ENCODE assay signal across 24 mouse cellular contexts in genomic region chr9:40177017-40177416, GRCm38 (mm10). TPM values are rescaled to one million over a fixed set of nuclear protein-coding genes. Genes with fewer than 3 reads are reported as not detected.
A peak's percentile ranks its signal among the peaks of the same experiment; 100 is the strongest.
DNase-seq lines count a peak whose midpoint lies in the region; ATAC-seq and TF ChIP-seq lines count a peak whose summit lies in the region.
"Had no signal": no experiment of that assay in that cellular context is flagged by ENCODE, and none has a peak within 500 bp of the region (broad histone marks: within the 10 kb centered on the region; RNA-seq: fewer than 3 reads in every experiment).

No protein-coding gene starts in this region.

- no peaks in the 10 kb centered on the region for H3K9me3 ChIP-seq in kidney, embryonic 14.5 days (ENCODE audit: control insufficient read depth, low read length)
- H3K9me3 ChIP-seq in kidney, postnatal 0 days (replicated peaks; ENCODE audit: low read length) = no peaks in the 10 kb centered on the region
- no peaks in the 10 kb centered on the region for H3K9me3 ChIP-seq in kidney, embryonic 16.5 days (ENCODE audit: low read length)
- H3K9me3 ChIP-seq: embryonic facial prominence, embryonic 10.5 days; embryonic facial prominence, embryonic 12.5 days; forebrain, embryonic 13.5 days; forebrain, embryonic 15.5 days had no signal

- no peak for TF ChIP-seq CTCF in kidney, postnatal 0 days (IDR thresholded peaks at IDR 0.05; ENCODE audit: low read depth)

- no peak overlapping the region for H3K27ac ChIP-seq in kidney, embryonic 14.5 days (ENCODE audit: low read depth, low read length)
- H3K27ac ChIP-seq in kidney, postnatal 0 days = no peak overlapping the region
- no peak overlapping the region for H3K27ac ChIP-seq in kidney, embryonic 16.5 days (ENCODE audit: low read length)
- H3K27ac ChIP-seq: embryonic facial prominence, embryonic 10.5 days; embryonic facial prominence, embryonic 12.5 days; forebrain, embryonic 13.5 days; forebrain, embryonic 15.5 days had no signal

- H3K4me2 ChIP-seq in kidney, embryonic 14.5 days (replicated peaks; ENCODE audit: low read depth, low read length) = no peak overlapping the region
- no peak overlapping the region for H3K4me2 ChIP-seq in kidney, postnatal 0 days (ENCODE audit: low read length)
- H3K4me2 ChIP-seq in kidney, embryonic 16.5 days (replicated peaks; ENCODE audit: low read depth, low read length) = no peak overlapping the region
- H3K4me2 ChIP-seq: embryonic facial prominence, embryonic 12.5 days; forebrain, embryonic 13.5 days; forebrain, embryonic 15.5 days had no signal

- no peaks in the 10 kb centered on the region for H3K36me3 ChIP-seq in kidney, embryonic 14.5 days (ENCODE audit: control insufficient read depth, insufficient read depth, low read length)
- no peaks in the 10 kb centered on the region for H3K36me3 ChIP-seq in kidney, postnatal 0 days (ENCODE audit: insufficient read depth, low read length)
- no peaks in the 10 kb centered on the region for H3K36me3 ChIP-seq in kidney, embryonic 16.5 days (ENCODE audit: insufficient read depth, low read length)
- H3K36me3 ChIP-seq: embryonic facial prominence, embryonic 10.5 days; embryonic facial prominence, embryonic 12.5 days; forebrain, embryonic 15.5 days had no signal

- H3K9ac ChIP-seq in kidney, embryonic 14.5 days (ENCODE audit: low read depth, low read length) = no peak overlapping the region
- no peak overlapping the region for H3K9ac ChIP-seq in kidney, postnatal 0 days (ENCODE audit: low read depth, low read length)
- no peak overlapping the region for H3K9ac ChIP-seq in kidney, embryonic 16.5 days (replicated peaks; ENCODE audit: low read length)
- H3K9ac ChIP-seq: embryonic facial prominence, embryonic 12.5 days; forebrain, embryonic 13.5 days; forebrain, embryonic 15.5 days had no signal

- DNase-seq in kidney, adult 9 months = peak; percentile 41
- peak; percentile 43 for DNase-seq in kidney, postnatal 0 days (ENCODE audit: low spot score)
- DNase-seq in kidney, postnatal 36 days = peak; percentile 10 to 46
- no peak for DNase-seq in kidney, postnatal 10 days
- no peak for DNase-seq in frontal cortex, postnatal 10 days (ENCODE audit: low spot score in 2 of 2)
- DNase-seq: adrenal gland, adult 8-10 months; adrenal gland, postnatal 14 days; adrenal gland, postnatal 36 days; cerebellum, adult 11-12 months; cerebellum, adult 2 months; cerebellum, adult 9-10 months; cerebellum, postnatal 10 days; cerebellum, postnatal 25 days had no signal

- no peak for ATAC-seq in kidney, embryonic 14.5 days (ENCODE audit: low FRiP score, low TSS enrichment)
- peak; percentile 71; the same call in 1 of the 2 replicates for ATAC-seq in kidney, postnatal 0 days (replicated peaks; ENCODE audit: low FRiP score, low read depth)
- ATAC-seq in kidney, embryonic 16.5 days (ENCODE audit: low FRiP score, low TSS enrichment) = no peak; the same call in 1 of the 2 replicates
- ATAC-seq: activated CD4-positive, CD25-positive, alpha-beta regulatory T cell, adult 4 months; forebrain, embryonic 13.5 days; forebrain, embryonic 15.5 days had no signal

- H3K27me3 ChIP-seq in kidney, embryonic 14.5 days (ENCODE audit: control insufficient read depth, insufficient read depth, low read length) = no peaks in the 10 kb centered on the region
- H3K27me3 ChIP-seq in kidney, postnatal 0 days (ENCODE audit: insufficient read depth, low read length) = no peaks in the 10 kb centered on the region
- H3K27me3 ChIP-seq in kidney, embryonic 16.5 days (ENCODE audit: insufficient read depth, low read length) = no peaks in the 10 kb centered on the region
- H3K27me3 ChIP-seq: embryonic facial prominence, embryonic 12.5 days; forebrain, embryonic 13.5 days; forebrain, embryonic 15.5 days had no signal

- no peak overlapping the region for H3K4me3 ChIP-seq in kidney, embryonic 14.5 days (ENCODE audit: low read length)
- no peak overlapping the region for H3K4me3 ChIP-seq in kidney, postnatal 0 days (replicated peaks; ENCODE audit: low read depth, low read length)
- H3K4me3 ChIP-seq in kidney, embryonic 16.5 days (ENCODE audit: low read length) = no peak overlapping the region
- H3K4me3 ChIP-seq: embryonic facial prominence, embryonic 10.5 days; embryonic facial prominence, embryonic 12.5 days; forebrain, embryonic 13.5 days; forebrain, embryonic 15.5 days had no signal

- 73% methylated on average over 6 of the region's 6 CpGs for WGBS in kidney, embryonic 14.5 days
- 57% methylated on average over 6 of the region's 6 CpGs for WGBS in kidney, postnatal 0 days
- 60% methylated on average over 6 of the region's 6 CpGs for WGBS in kidney, embryonic 16.5 days

- no peaks in the 10 kb centered on the region for H3K4me1 ChIP-seq in kidney, embryonic 14.5 days (ENCODE audit: control insufficient read depth, insufficient read depth, low read length)
- H3K4me1 ChIP-seq in kidney, postnatal 0 days (replicated peaks; ENCODE audit: insufficient read depth, low read length) = 0 out of 2 replicates have a peak, but pooled peaks cover 4% of the 10 kb centered on the region
- no peaks in the 10 kb centered on the region for H3K4me1 ChIP-seq in kidney, embryonic 16.5 days (ENCODE audit: insufficient read depth, low read length)
- H3K4me1 ChIP-seq: embryonic facial prominence, embryonic 10.5 days; embryonic facial prominence, embryonic 12.5 days; forebrain, embryonic 13.5 days; forebrain, embryonic 15.5 days had no signal

RNA-seq across cellular contexts. Expression of gene Olfr986, which starts 3.7 kb away (rescaled TPM):
- polyA plus RNA-seq in kidney, embryonic 14.5 days (2014; fragmentation: Nextera tagmentation; extraction: Ambion mirVana) = not detected in 2 replicates
- 0.06 TPM in 1 of 2 replicates, not detected in the other for polyA plus RNA-seq in kidney, postnatal 0 days (2015; fragmentation: Nextera tagmentation; extraction: Ambion mirVana)
- not detected in 2 replicates for polyA plus RNA-seq in kidney, embryonic 16.5 days (2015; fragmentation: Nextera tagmentation; extraction: Ambion mirVana)
- polyA plus RNA-seq: C2C12; cerebellum, adult 2 months; cortical plate, adult 2 months; embryonic facial prominence, embryonic 10.5 days; embryonic facial prominence, embryonic 14.5 days; forebrain, embryonic 11.5 days; forebrain, embryonic 13.5 days; forebrain, embryonic 15.5 days had no signal

RNA-seq across cellular contexts. Expression of gene Zfp202, which starts 15.1 kb away (rescaled TPM):
- polyA plus RNA-seq in kidney, embryonic 14.5 days (2014; fragmentation: Nextera tagmentation; extraction: Ambion mirVana) = 7.2 and 8.5 TPM in 2 replicates
- 3.9 and 4.3 TPM in 2 replicates for polyA plus RNA-seq in kidney, postnatal 0 days (2015; fragmentation: Nextera tagmentation; extraction: Ambion mirVana)
- polyA plus RNA-seq in kidney, embryonic 16.5 days (2015; fragmentation: Nextera tagmentation; extraction: Ambion mirVana) = 7.3 and 7.8 TPM in 2 replicates

RNA-seq across cellular contexts. Expression of gene Tmem225, which starts 29.1 kb away (rescaled TPM):
- not detected in 2 replicates for polyA plus RNA-seq in kidney, embryonic 14.5 days (2014; fragmentation: Nextera tagmentation; extraction: Ambion mirVana)
- not detected in 2 replicates for polyA plus RNA-seq in kidney, postnatal 0 days (2015; fragmentation: Nextera tagmentation; extraction: Ambion mirVana)
- polyA plus RNA-seq in kidney, embryonic 16.5 days (2015; fragmentation: Nextera tagmentation; extraction: Ambion mirVana) = not detected in 2 replicates
- polyA plus RNA-seq: activated CD4-positive, CD25-positive, alpha-beta regulatory T cell, adult 4 months; C2C12; cerebellum, adult 2 months; cortical plate, adult 2 months; embryonic facial prominence, embryonic 10.5 days; embryonic facial prominence, embryonic 12.5 days; embryonic facial prominence, embryonic 14.5 days; forebrain, embryonic 11.5 days; forebrain, embryonic 13.5 days; forebrain, embryonic 15.5 days had no signal

RNA-seq across cellular contexts. Expression of gene Olfr985, which starts 47.0 kb away (rescaled TPM):
- not detected in 2 replicates for polyA plus RNA-seq in kidney, embryonic 14.5 days (2014; fragmentation: Nextera tagmentation; extraction: Ambion mirVana)
- not detected in 2 replicates for polyA plus RNA-seq in kidney, postnatal 0 days (2015; fragmentation: Nextera tagmentation; extraction: Ambion mirVana)
- not detected in 2 replicates for polyA plus RNA-seq in kidney, embryonic 16.5 days (2015; fragmentation: Nextera tagmentation; extraction: Ambion mirVana)
- polyA plus RNA-seq: activated CD4-positive, CD25-positive, alpha-beta regulatory T cell, adult 4 months; C2C12; cerebellum, adult 2 months; cortical plate, adult 2 months; embryonic facial prominence, embryonic 10.5 days; embryonic facial prominence, embryonic 12.5 days; embryonic facial prominence, embryonic 14.5 days; forebrain, embryonic 11.5 days; forebrain, embryonic 13.5 days; forebrain, embryonic 15.5 days had no signal

Comparison
In these comparisons a context has a peak if more than half of its experiments do, and no peak if none do; other contexts are left out.
1. DNase-seq: peak in kidney, adult 9 months (single experiment), kidney, postnatal 0 days (single experiment) and kidney, postnatal 36 days (2 of 2); none in kidney, postnatal 10 days (single experiment) and frontal cortex, postnatal 10 days (0 of 2).